ENCODE assay signal across 12 mouse cellular contexts in the genomic region with DNA sequence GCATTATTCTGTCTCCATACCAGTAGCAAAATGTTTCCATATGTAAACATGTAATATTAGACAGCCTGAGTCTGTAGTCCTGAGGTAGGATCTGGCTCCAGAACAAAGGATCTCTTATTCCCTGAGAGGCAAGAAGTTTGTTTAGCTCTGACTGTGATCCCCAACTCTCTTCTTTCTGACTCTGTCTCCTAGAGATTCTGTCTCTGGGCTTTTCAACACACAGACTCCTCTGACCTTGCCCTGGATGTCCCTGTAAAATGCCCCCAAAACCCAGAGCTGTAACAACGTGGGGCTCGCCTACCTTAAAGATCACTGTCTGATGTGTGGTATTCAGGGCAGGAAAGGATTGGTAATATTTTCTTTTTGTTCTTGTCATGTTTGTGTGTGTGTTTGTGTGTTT. TPM values are rescaled to one million over a fixed set of nuclear protein-coding genes. Genes with fewer than 3 reads are reported as not detected.
DNase-seq lines count a peak whose midpoint lies in the region; ATAC-seq lines count a peak whose summit lies in the region.
"Had no signal": no experiment of that assay in that cellular context is flagged by ENCODE, and none has a peak within 500 bp of the region (broad histone marks: within the 10 kb centered on the region; RNA-seq: fewer than 3 reads in every experiment).

No protein-coding gene starts in this region.

- no peak overlapping the region for H3K4me3 ChIP-seq in kidney, embryonic 14.5 days (ENCODE audit: low read length)
- H3K4me3 ChIP-seq in midbrain, embryonic 15.5 days: no peak overlapping the region
- H3K4me3 ChIP-seq: erythroblast, embryonic 14.5 days; heart, embryonic 15.5 days had no signal

- H3K27me3 ChIP-seq in kidney, embryonic 14.5 days (ENCODE audit: control insufficient read depth, insufficient read depth, low read length): no peaks in the 10 kb centered on the region
- no peaks in the 10 kb centered on the region for H3K27me3 ChIP-seq in midbrain, embryonic 15.5 days (replicated peaks)
- H3K27me3 ChIP-seq: heart, embryonic 15.5 days had no signal

- 0 out of 2 replicates have a peak, but pooled peaks cover 5% of the 10 kb centered on the region for H3K4me1 ChIP-seq in kidney, embryonic 14.5 days (ENCODE audit: control insufficient read depth, insufficient read depth, low read length)
- no peaks in the 10 kb centered on the region for H3K4me1 ChIP-seq in midbrain, embryonic 15.5 days

- no peak for ATAC-seq in kidney, embryonic 14.5 days (ENCODE audit: low FRiP score, low TSS enrichment)
- ATAC-seq in activated CD4-positive, CD25-positive, alpha-beta regulatory T cell, adult 4 months: peak; percentile 17
- ATAC-seq in midbrain, embryonic 15.5 days (replicated peaks): peak; percentile 3; the same call in 1 of the 2 replicates

- H3K27ac ChIP-seq in kidney, embryonic 14.5 days (ENCODE audit: low read depth, low read length): 0 out of 2 replicates have a peak overlapping the region, but pooled peaks have one; percentile 4
- H3K27ac ChIP-seq in midbrain, embryonic 15.5 days: 0 out of 2 replicates have a peak overlapping the region, but pooled peaks have one; percentile 1

- DNase-seq in kidney, postnatal 4 days: no peak
- DNase-seq in forelimb bud, embryonic 11.5 days (ENCODE audit: low read depth, low spot score): peak; percentile 0
- DNase-seq in heart, adult 8-10 months (ENCODE audit: low spot score): no peak
- no peak for DNase-seq in left cerebral cortex, postnatal 10 days (ENCODE audit: extremely low spot score in 1 of 2, low spot score in 2 of 2)
- no peak for DNase-seq in heart, postnatal 36 days

- H3K4me2 ChIP-seq in kidney, embryonic 14.5 days (replicated peaks; ENCODE audit: low read depth, low read length): no peak overlapping the region
- no peak overlapping the region for H3K4me2 ChIP-seq in midbrain, embryonic 15.5 days
- H3K4me2 ChIP-seq: heart, embryonic 15.5 days had no signal

- H3K9ac ChIP-seq in kidney, embryonic 14.5 days (ENCODE audit: low read depth, low read length): no peak overlapping the region
- H3K9ac ChIP-seq in midbrain, embryonic 15.5 days: no peak overlapping the region
- H3K9ac ChIP-seq: heart, embryonic 15.5 days had no signal

- intact Hi-C loops in left cerebral cortex, postnatal 10 days (cut with DNase I): no loop called here
- intact Hi-C loops in heart, postnatal 36 days (cut with DNase I): no loop called here

- H3K36me3 ChIP-seq in kidney, embryonic 14.5 days (ENCODE audit: control insufficient read depth, insufficient read depth, low read length): no peaks in the 10 kb centered on the region
- H3K36me3 ChIP-seq in midbrain, embryonic 15.5 days (replicated peaks): no peaks in the 10 kb centered on the region
- H3K36me3 ChIP-seq: heart, embryonic 15.5 days had no signal

- no peaks in the 10 kb centered on the region for H3K9me3 ChIP-seq in kidney, embryonic 14.5 days (ENCODE audit: control insufficient read depth, low read length)
- no peaks in the 10 kb centered on the region for H3K9me3 ChIP-seq in midbrain, embryonic 15.5 days
- H3K9me3 ChIP-seq: heart, embryonic 15.5 days had no signal

- WGBS in kidney, embryonic 14.5 days: 39% methylated on average over 2 of the region's 2 CpGs
- WGBS in midbrain, embryonic 15.5 days: 30% methylated on average over 2 of the region's 2 CpGs

RNA-seq across cellular contexts. Expression of a gene that starts 53.4 kb away (rescaled TPM):
- 0.28 TPM in 1 of 2 replicates, not detected in the other for polyA plus RNA-seq in kidney, embryonic 14.5 days (2014; fragmentation: Nextera tagmentation; extraction: Ambion mirVana)
- polyA plus RNA-seq in activated CD4-positive, CD25-positive, alpha-beta regulatory T cell, adult 4 months (2017; shearing (Covaris generic)): 1 to 10 TPM; 4.8 to 5.5 TPM
- polyA plus RNA-seq in midbrain, embryonic 15.5 days (2015; fragmentation: Nextera tagmentation; extraction: Ambion mirVana): 0.55 and 0.81 TPM in 2 replicates
- under 1 TPM in 3 of 4 experiments, not detected in 1; 0.16 to 0.25 (median 0.19) TPM for total RNA-seq in heart, adult 8-10 months (2022)
- not detected for total RNA-seq in left cerebral cortex, postnatal 10 days (2021)
- not detected for total RNA-seq in heart, postnatal 36 days (2021)
- total RNA-seq: layer of hippocampus, adult 18-20 months had no signal
- polyA plus RNA-seq: erythroblast, embryonic 14.5 days had no signal

RNA-seq across cellular contexts. Expression of a gene that starts 58.2 kb away (rescaled TPM):
- not detected in 2 replicates for polyA plus RNA-seq in kidney, embryonic 14.5 days (2014; fragmentation: Nextera tagmentation; extraction: Ambion mirVana)
- 1 to 10 TPM in 1 of 2 experiments, not detected in 1; 3.7 TPM for polyA plus RNA-seq in activated CD4-positive, CD25-positive, alpha-beta regulatory T cell, adult 4 months (2017; shearing (Covaris generic))
- polyA plus RNA-seq in midbrain, embryonic 15.5 days (2015; fragmentation: Nextera tagmentation; extraction: Ambion mirVana): not detected in 2 replicates
- 1 to 10 TPM; 1.2 to 2.7 (median 1.3) TPM for total RNA-seq in heart, adult 8-10 months (2022)
- not detected for total RNA-seq in left cerebral cortex, postnatal 10 days (2021)
- total RNA-seq in heart, postnatal 36 days (2021): 1 to 10 TPM; 3.5 to 3.6 TPM
- total RNA-seq: megakaryocyte progenitor cell, adult 5-6 weeks had no signal
- polyA plus RNA-seq: erythroblast, embryonic 14.5 days; heart, embryonic 15.5 days had no signal
